Mouse (Mus musculus) G1E-ER4 (cell line): Measurements from ENCODE around the gene Trmu. TPM values are rescaled to one million over a fixed set of nuclear protein-coding genes. Genes with fewer than 3 reads are reported as not detected.

Experiments
- GATA1 ChIP-seq: IDR thresholded peaks from one replicate; pipeline ENCODE4 v1.8.0; 2012; ENCODE audit warnings: low read length, inconsistent platforms
- polyA plus RNA-seq: library from polyadenylated mRNA; stranded (reverse); fragments of >175 nt; gene quantifications from 2 replicates; pipeline ENCODE4 v1.2.3, GENCODE M21; 2012

Gene Trmu
- polyA plus RNA-seq, result 47.2 and 57.8 TPM in 2 replicates

- no peak for TF ChIP-seq GATA1
Measured at GRCm38 (mm10) chr15:85878848-85879497, at the start of gene Trmu. Gene Trmu, plus strand, starts transcription at chr15:85879312.

GRCm38 (mm10) chr15:85829470-85829869 lies 49.6 kb upstream of the Trmu start:
- no peak for TF ChIP-seq GATA1

- no peak for TF ChIP-seq GATA1
Measured at GRCm38 (mm10) chr15:85831954-85832590, 47.0 kb upstream of the Trmu start, which contains the start of gene Ttc38. Gene Ttc38, plus strand, starts transcription at chr15:85832306.

- TF ChIP-seq GATA1, result no peak
Measured at GRCm38 (mm10) chr15:85832599-85832998, 46.5 kb upstream of the Trmu start.

- no peak for TF ChIP-seq GATA1
Measured at GRCm38 (mm10) chr15:85835335-85835734, 43.8 kb upstream of the Trmu start.

- no peak for TF ChIP-seq GATA1
Measured at GRCm38 (mm10) chr15:85836887-85837286, 42.2 kb upstream of the Trmu start.

- TF ChIP-seq GATA1, result no peak
Measured at GRCm38 (mm10) chr15:85840983-85841382, 38.1 kb upstream of the Trmu start.

- TF ChIP-seq GATA1, result no peak
Measured at GRCm38 (mm10) chr15:85841796-85842360, 37.2 kb upstream of the Trmu start.

GRCm38 (mm10) chr15:85845071-85845470 lies 34.0 kb upstream of the Trmu start:
- no peak for TF ChIP-seq GATA1

GRCm38 (mm10) chr15:85851656-85852392 lies 27.3 kb upstream of the Trmu start:
- no peak for TF ChIP-seq GATA1

- no peak for TF ChIP-seq GATA1
Measured at GRCm38 (mm10) chr15:85858980-85859489, 20.1 kb upstream of the Trmu start.

- no peak for TF ChIP-seq GATA1
Measured at GRCm38 (mm10) chr15:85859490-85860031, 19.6 kb upstream of the Trmu start, which contains the start of gene Gtse1. Gene Gtse1, plus strand, starts transcription at chr15:85859745.

- no peak for TF ChIP-seq GATA1
Measured at GRCm38 (mm10) chr15:85867696-85868095, 11.4 kb upstream of the Trmu start.

GRCm38 (mm10) chr15:85877336-85877735 lies 1.8 kb upstream of the Trmu start:
- no peak for TF ChIP-seq GATA1

GRCm38 (mm10) chr15:85879498-85879895 lies 385 bp downstream of the Trmu start:
- no peak for TF ChIP-seq GATA1

- TF ChIP-seq GATA1, result no peak
Measured at GRCm38 (mm10) chr15:85885606-85886005, 6.5 kb downstream of the Trmu start.

- TF ChIP-seq GATA1, result no peak
Measured at GRCm38 (mm10) chr15:85889235-85889634, 10.1 kb downstream of the Trmu start.
